Mouse (Mus musculus): ENCODE measurements around the gene 1110032F04Rik.
A peak's percentile ranks its signal among the peaks of the same experiment; 100 is the strongest.
"Not testable (repeated sequence)": the region's sequence is repeated elsewhere in the genome, so short reads cannot be mapped to it uniquely, and the experiment has no call there.

The 1110032F04Rik gene

DNA sequence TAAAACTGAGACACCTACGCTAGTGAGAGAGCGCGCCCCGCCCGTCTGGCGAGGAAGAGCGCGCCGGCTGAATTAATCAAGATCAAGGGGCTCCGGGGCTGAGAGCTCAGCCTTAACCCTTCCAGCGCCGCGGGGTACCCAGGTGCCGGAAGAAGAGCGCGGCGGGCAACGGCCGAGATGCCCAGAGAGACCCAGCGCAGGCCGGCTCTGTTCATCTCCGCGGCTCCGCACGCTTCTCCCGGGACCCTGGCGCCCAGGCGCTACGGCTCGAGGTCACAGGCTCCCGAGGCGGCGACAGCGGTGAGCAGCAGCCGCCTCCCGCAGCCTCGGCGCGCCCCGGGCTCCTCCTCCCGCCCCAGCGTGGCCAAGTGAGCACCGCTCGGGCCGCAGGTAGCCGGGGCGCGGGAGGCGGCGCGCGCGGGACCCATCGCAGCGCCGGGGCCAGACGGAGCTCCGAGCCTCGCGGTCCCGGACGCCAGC, at the start of gene 1110032F04Rik:
1110032F04Rik (plus strand) TSS at position 376 of the 480 bp plus-strand sequence.
- DNase-seq (ENCODE audit: low spot score in 2 of 2), result peak; percentile 26 to 53

DNA sequence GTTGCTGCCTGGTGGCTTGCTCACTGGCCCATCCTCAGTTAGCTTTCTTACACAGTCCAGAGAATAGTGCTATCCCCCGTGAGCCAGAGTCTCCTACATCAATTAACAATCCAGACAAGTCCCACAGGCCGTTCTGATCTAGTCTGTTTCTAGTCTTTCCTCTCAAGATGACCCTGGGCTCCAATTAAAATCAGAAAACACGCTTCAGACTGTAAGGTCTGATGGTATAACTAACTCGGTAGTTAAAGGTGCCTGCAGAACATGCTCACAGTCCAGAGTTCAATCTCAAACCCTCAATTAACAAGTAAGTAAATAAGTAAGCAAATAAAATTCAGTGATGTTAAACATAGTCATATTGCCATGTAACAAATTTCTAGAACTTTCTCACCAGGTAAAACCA, 48.0 kb upstream of the 1110032F04Rik start:
- DNase-seq (ENCODE audit: low spot score in 2 of 2), result no peak

DNA sequence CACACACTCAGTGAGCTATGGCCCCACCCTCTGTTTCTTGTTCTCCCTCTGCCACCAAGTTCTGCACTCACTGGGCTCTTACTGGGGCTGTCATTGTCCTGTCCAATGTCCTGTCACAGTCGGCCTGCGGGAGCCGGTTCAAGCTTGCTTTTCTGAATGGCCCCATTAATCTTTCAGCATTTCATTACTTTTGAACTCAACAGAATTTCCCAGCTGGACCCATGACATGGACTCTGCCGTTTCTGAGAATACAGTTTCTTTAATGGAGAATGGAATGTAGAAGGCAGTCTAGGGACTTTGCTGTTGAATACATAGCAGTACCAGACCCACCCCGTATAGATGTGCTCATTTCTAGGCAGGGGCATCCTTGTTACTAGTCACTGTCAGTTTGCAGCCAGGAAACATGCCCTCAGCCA, 47.5 kb upstream of the 1110032F04Rik start:
- no peak for DNase-seq (ENCODE audit: low spot score in 2 of 2)

DNA sequence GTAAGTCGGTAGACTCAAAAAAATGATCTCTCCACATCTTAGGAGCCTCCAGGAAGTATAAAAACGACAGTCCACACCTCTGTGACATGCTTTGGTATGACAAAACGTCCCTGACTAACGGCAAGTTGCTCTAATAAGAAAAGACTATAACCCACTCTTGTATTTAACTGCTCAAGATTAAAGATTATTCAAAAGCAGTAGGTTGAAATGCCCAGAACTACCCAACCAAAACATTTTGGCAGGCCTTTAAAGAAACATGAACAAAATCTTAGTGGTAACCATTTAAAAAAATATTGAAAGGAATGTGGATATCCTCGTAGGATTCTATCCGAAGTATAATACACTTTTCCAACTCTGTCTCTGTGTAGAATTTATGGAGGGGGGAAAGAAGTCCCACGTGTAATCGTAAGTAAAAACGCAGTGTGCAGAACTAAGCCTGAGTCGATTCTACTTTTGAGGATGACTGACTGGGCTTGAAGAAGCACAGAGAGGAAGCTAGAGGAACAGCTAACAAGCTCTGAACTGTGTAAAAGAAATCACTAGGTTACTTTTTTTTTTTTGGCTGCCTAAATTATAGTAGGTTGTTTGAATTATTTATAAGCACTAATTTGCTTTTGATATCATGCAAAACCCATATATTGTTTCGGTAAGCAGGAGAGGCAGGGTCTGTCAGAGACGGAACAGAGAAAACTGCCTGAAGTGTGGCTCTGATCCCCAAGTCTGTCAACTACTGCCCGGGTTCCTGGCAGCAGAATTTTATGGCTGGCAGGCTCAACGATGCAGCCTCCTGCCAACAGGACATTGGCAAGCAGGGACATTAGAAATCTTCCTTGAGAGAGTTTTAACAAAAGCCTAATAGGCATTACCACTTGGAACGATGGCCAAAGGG, 45.3 kb upstream of the 1110032F04Rik start:
- peak; percentile 37 to 40 for DNase-seq (ENCODE audit: low spot score in 2 of 2)

DNA sequence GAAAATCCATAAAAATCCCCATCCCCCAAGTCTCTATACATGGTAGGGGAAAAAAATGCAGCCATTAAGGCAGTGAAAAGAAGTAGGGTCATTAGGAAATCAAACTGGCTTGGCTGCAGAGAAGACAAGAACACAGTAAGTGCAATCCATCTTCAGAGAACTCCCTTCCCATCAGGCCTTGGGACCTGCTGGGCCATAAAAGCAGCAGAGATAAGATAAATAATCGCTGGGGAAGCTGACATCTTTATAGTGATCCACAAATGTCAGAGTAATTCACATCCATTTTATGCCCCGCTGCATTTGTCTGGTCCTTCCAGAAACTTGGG, 44.7 kb upstream of the 1110032F04Rik start:
- DNase-seq (ENCODE audit: low spot score in 2 of 2), result no peak

DNA sequence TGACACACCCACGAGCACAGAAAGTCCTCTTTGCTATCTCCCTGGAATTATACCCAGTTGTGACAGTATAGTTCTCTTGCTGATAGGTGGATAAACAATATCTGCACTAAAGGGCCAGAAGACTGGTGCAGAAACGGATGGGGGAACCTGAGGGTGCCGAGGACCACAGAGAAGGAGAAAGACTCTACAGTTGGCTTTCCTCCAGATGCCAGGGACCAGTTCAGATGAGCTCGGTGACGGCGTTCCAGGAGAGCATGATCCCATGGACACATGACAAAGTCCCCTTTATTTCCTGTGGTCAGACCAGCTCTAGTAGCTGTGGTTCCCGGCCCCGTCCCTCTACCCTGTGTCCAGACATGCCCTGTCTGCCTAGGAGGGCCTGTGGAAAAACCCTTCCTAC, 44.2 kb upstream of the 1110032F04Rik start:
- no peak for DNase-seq (ENCODE audit: low spot score in 2 of 2)

DNA sequence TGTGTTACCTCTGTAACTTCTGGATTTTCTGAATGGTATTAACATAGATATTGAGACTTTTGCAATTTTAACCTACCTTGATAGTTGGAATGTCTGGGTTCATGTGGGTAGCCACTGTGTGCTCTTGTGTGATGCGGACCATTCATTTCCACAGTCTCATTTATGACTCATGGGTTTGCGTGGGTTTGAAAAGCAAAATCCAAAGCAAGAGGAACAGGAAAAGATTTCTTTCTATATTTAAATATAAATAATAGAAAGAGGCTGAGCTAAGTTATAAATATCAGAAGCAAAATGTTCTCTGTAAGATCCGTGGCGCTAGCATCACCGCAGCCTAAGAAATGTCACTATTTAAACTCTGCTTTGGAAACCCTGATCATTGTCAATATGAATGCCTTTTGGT, 41.7 kb upstream of the 1110032F04Rik start:
- no peak for DNase-seq (ENCODE audit: low spot score in 2 of 2)

DNA sequence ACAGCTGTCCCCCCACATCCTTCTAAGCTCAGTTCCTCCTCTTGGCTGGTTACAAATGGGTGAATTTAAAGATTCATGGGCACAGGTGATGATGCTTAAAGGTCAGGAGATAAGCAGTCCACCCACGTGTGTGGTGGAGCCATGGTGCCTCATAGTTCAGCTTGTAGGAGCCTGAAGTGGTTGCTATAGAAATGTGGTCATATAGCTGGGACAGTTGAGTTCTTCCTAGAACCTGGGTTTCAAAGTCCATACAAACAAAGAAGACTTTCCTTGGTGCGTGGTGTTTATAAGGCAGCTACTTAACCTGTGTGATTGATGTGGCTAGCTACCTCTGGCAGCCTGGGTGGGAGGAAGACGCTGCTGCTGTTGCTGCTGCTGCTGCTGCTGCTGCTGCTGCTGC, 39.4 kb upstream of the 1110032F04Rik start:
- DNase-seq (ENCODE audit: low spot score in 2 of 2), result no peak

DNA sequence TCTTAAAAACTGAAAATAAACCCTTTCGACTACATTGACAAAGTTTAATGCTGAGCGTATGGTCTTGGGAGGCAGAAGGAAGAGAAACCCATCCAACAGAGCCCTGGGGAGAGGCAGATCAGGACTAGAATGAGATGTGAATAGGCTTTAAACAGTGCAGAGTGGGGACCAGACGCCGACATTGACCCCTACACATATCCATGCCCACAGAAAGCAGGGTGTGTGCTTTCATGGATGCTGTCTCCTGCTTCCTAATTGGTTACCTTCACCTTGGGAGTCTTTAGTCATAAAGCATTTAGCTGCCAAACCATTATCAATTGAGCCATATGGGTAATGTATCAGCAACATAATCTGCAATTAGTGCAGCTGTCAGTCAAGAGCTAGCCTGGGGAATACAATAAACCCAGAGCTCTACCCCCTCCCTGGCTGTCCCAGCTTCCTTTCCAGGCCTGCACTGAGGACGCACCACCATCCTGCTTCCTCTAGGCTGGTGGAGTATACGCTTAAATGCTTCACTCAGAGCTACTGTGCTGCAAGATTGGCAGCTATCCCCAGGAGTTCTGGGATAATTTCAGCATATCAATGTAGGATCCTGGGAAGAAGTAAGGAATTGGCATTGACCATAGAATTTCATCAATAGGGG, 32.4 kb upstream of the 1110032F04Rik start:
- DNase-seq (ENCODE audit: low spot score in 2 of 2), result no peak

DNA sequence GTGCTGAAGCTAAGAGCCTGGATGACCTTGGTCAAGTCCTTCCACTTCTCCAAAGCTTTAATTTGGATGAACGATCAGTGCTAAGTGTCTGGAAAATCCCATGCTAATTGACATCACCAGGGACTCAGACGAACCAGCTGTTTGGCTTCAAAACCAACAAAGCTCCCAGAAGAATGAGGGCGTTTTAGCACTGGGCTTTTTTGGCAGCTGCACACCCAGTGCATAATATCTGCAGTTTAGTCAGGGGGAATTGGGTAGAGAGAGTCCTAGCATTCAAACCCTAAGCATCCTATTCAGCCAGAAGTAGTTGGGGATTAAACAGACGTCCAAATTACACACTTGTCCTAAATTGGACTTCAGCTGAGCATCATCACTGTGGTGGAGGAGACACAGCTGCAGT, 29.2 kb upstream of the 1110032F04Rik start:
- DNase-seq (ENCODE audit: low spot score in 2 of 2), result no peak

DNA sequence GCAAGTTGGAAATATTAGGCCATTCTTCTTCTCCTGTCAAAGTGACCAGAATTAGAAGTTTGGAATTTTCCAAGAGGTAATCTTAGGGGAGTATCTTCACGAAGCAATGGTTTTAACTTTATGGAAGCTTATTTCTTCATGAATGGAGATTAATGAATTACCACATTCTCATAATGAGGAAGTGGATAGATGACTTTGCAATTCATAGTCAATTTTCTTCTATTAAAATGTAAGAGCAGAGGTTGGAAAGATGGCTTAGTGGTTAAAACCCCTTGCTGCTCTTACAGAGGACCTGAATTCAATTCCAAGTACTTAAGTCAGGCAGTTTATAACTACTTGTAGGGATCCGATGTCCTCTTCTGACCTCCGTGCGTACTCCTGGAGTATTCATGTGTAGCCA, 25.4 kb upstream of the 1110032F04Rik start:
- DNase-seq (ENCODE audit: low spot score in 2 of 2), result no peak

DNA sequence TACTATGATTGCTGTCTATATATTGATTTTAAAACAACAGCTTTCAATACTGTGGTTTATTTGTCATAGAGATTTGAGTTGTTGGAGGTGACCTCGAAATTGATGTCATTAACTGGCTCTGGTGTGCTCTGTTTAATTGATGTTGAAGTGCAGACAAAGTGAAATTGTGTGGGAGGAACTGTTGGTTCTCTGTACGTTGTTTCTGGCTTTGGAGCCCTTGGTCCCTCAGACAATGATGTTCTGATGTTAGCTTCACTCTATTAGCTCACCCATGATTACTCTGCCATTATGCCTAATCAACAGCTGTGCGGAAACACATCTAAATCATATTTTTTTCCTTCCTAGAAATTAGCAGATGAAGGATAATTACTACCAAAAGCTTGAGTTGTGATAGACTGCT, 21.1 kb upstream of the 1110032F04Rik start:
- DNase-seq (ENCODE audit: low spot score in 2 of 2), result no peak

DNA sequence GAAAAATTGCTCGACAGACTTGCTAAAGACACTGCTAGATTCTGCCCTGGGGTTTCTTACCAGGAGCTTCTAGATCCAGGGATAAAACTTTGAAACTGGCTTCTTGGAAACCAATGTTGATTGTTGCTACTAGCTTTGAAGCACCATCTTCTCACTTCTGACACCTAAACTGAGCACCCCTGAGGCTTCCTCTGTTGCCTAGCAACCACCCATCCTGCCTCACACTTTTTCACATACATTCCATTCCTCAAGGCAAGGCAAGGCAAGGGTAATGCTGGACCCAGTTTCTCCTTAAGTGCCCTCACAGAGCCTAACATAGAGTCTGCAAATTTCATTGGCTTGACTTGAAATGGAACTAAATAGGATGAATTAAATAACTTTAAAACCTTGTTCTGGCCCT, 17.0 kb upstream of the 1110032F04Rik start:
- peak in 1 of 2 experiments; percentile 15 for DNase-seq (ENCODE audit: low spot score in 2 of 2)

DNA sequence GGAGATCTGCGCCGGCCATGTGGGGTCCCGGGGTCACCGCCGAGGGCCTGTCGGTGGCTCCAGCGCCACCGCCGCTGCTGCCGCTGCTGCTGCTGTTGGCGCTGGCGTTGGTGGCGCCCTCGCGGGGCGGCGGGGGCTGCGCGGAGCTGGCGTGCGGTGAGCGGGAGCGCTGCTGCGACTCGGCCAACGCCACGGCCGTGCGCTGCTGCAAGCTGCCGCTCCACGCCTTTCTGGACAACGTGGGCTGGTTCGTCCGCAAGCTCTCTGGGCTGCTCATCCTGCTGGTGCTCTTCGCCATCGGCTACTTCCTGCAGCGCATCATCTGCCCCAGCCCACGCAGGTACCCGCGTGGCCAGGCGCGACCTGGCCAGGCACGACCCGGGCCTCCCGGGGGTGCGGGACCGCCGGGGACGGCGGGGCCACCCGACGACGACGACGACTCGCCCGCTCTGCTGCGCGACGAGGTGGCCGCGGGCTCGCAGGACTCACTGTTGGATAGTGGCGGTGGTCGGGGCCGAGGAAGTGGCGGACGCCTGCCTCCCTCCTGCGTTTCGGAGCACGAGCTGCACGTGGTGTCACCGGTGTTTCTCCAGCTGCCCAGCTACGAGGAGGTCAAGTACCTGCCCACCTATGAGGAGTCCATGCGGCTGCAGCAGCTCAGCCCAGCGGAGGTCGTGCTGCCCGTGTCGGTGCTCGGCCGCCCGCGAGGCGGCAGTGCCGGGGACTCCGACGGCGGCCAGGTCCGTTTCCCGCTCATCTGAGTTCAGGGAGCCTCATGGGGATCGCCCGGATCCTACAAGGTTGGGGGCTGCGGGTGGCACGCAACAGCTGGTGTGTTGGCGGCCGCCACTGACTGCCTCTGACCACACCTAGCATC, 543 bp downstream of the 1110032F04Rik start:
- DNase-seq (ENCODE audit: low spot score in 2 of 2), result peak; percentile 18 to 43

DNA sequence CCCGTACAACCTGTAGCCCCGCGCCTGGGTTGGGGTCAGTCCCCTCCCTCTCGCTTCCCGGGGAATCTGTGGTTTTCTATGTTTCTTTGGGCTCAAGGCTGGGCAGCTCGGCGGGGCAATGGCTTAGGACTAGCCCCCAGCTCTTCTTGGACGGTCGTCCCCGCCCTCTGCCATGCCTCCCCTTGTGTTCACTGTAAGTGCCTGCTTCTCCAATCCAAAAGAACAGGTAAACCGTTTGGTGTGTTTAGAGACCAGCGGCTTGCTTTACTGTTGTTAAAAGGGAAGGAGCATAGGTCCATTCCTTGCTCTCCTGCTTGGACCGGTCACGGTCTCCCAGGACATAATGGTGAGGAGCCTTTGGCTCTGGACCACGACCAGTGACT, 1.2 kb downstream of the 1110032F04Rik start:
- no peak for DNase-seq (ENCODE audit: low spot score in 2 of 2)

DNA sequence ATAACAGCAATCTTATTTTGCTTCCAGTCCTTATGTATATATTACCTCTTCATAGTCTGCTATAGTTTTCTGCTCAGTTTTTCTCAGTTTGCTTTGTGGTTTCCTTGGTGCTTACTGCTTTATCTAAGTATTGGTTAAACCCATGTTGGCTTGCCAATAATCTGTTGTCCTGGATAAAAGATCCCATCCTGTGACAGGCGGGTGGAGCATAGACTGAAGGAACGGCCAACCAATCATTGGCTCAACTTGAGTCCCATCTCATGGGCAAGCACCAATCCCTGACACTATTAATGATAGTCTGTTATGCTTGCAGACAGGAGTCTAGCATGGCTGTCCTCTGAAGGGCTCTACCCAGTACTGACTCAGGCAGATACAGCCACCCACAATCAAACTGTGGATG, 4.7 kb downstream of the 1110032F04Rik start:
- no peak for DNase-seq (ENCODE audit: low spot score in 2 of 2)

DNA sequence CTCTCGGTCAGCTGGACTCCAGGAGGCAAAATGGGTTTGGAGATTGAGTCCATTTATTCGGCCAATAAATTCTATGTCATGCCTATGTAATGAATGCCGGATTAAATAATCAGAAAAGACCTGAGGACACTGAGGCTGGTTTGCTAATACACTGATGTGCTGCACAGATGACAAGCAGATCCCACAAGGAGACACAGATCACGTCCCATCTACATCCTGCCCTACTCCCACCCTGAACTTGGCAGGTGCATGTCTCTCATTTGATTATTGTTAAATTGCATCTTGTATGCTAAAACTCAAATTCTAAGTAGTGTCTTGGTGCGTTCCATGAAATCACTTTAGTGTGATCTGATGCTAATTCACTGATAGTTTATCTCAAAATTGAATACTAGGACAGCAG, 17.5 kb downstream of the 1110032F04Rik start:
- no peak for DNase-seq (ENCODE audit: low spot score in 2 of 2)

DNA sequence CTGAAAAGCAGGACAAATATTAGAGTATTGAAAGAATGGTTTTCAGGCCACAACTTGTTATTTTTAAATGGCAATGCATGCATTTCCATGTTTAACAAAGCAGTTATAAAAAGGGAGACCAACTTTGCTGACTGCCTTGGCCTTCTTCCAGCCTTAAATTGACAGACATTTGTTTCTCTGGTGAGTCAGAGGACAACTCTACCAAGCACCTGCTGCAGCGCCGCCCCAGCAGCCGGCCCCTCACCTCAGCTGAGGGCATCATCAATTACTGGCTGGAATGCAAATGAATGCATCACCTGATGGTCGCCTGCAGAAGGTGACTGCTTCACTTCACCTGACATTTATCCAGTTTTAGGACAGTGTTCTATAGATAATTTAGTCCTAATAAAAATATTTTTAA, 26.0 kb downstream of the 1110032F04Rik start:
- no peak for DNase-seq (ENCODE audit: low spot score in 2 of 2)

DNA sequence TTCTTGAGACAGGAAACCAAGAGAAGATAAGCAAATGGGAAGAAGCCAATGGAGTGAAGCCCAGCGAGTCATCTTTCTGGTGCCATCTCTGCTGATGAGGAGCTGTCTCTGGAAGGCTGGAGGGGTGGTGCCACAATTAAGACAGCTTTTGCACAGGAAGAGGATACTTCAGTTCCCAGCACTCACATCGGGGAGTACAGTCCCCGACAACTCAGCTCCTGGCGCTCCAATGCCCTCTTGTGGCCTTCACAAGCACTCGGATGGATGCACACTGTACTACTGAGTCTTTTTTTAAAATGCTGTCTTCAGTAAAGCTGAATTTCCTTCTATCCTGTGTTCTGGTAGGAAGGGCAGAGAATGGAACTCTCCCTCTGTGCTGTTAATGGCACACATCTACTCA, 27.8 kb downstream of the 1110032F04Rik start:
- no peak for DNase-seq (ENCODE audit: low spot score in 2 of 2)

DNA sequence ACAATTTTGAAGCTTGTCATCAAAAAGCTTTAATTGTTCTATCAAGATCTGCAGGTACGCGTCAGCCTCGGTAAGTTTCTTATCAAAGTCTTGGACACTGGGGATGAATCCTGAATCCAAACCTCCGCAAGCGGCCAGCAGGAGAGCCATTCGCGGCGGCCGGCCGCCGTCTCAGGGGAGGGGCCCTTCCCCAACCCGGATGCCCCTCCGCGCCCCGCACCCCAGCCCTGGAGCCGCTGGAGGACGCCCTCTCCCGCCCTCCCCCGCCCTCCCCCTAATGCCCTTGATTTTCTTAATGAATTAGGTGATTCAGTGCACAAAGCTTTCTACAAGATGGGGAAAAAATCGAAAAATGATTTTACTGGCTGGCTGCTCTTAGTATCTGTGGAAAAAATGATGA, 33.2 kb downstream of the 1110032F04Rik start:
- not testable (repeated sequence) for DNase-seq (ENCODE audit: low spot score in 2 of 2)

DNA sequence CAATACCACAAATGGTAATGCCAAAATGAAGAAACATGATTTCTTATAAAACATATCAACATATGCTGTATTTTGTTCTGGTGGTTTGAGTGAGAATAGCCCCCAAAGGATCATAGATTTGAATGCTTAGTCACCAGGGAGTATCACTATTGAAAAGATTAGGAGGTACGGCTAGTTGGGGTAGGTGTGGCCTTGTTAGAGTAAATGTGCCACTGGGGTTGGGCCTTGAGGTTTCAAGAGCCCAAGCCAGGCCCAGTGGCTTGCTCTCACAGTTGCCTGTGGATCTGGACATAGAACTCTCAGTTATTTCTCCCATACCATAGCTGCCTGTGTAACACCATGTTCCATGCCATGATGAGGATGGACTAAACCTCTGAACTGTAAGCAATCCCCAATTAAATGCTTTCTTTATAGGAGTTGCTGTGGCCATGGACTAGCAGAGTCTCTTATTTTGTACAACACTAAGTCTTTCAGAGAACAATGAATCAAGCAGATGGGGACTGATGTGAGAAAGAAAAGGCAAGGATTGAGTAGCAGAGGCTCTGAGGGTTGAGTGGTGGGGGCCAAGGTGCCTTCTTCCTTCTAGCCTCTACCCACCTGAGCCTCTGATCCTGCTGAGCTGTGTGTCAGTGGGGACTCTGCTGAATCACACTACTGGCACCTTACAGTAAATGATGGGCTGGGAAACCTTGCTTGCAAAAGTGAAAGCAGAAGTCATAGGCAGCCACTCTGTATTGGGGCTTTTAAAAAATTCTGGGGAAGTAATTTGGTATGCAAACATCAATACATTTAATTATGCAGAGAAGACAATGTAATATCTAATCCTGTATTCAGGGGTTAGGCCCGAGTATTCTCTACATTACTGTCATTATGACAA, 35.8 kb downstream of the 1110032F04Rik start:
- no peak for DNase-seq (ENCODE audit: low spot score in 2 of 2)
